Comparison of ENCODE assay signal across 21 mouse cellular contexts in genomic region chr8:12087192-12087800, GRCm38 (mm10).
DNase-seq lines count a peak whose midpoint lies in the region; ATAC-seq lines count a peak whose summit lies in the region.
"Had no signal": no experiment of that assay in that cellular context is flagged by ENCODE, and none has a peak within 500 bp of the region (broad histone marks: within the 10 kb centered on the region; RNA-seq: fewer than 3 reads in every experiment).

No protein-coding gene starts in this region.

- no peak overlapping the region for H3K9ac ChIP-seq in forebrain, embryonic 12.5 days
- no peak overlapping the region for H3K9ac ChIP-seq in forebrain, embryonic 11.5 days (ENCODE audit: low read length)
- H3K9ac ChIP-seq in midbrain, embryonic 13.5 days (replicated peaks) = no peak overlapping the region
- H3K9ac ChIP-seq in midbrain, embryonic 15.5 days = no peak overlapping the region
- no peak overlapping the region for H3K9ac ChIP-seq in midbrain, embryonic 14.5 days (replicated peaks; ENCODE audit: low read length)
- H3K9ac ChIP-seq: heart, embryonic 13.5 days; liver, postnatal 0 days had no signal

- H3K4me1 ChIP-seq in forebrain, embryonic 12.5 days = peaks cover 9% of the 10 kb centered on the region
- H3K4me1 ChIP-seq in forebrain, embryonic 11.5 days (replicated peaks; ENCODE audit: control insufficient read depth, insufficient read depth, low read length) = no peaks in the 10 kb centered on the region
- H3K4me1 ChIP-seq in midbrain, embryonic 13.5 days (replicated peaks) = peaks cover 6% of the 10 kb centered on the region
- H3K4me1 ChIP-seq in midbrain, embryonic 15.5 days = peaks cover 6% of the 10 kb centered on the region
- H3K4me1 ChIP-seq in midbrain, embryonic 14.5 days (ENCODE audit: control insufficient read depth, insufficient read depth, low read length) = no peaks in the 10 kb centered on the region
- H3K4me1 ChIP-seq: heart, embryonic 13.5 days had no signal

- H3K4me3 ChIP-seq in forebrain, embryonic 12.5 days (replicated peaks) = no peak overlapping the region
- H3K4me3 ChIP-seq in forebrain, embryonic 11.5 days (ENCODE audit: low read depth, low read length) = no peak overlapping the region
- H3K4me3 ChIP-seq in midbrain, embryonic 13.5 days (replicated peaks) = no peak overlapping the region
- H3K4me3 ChIP-seq in midbrain, embryonic 15.5 days = no peak overlapping the region
- H3K4me3 ChIP-seq in midbrain, embryonic 14.5 days (replicated peaks; ENCODE audit: low read depth, low read length) = no peak overlapping the region
- H3K4me3 ChIP-seq: heart, embryonic 13.5 days; limb, embryonic 10.5 days had no signal

- ATAC-seq in forebrain, embryonic 12.5 days (ENCODE audit: low FRiP score) = peak; percentile 81
- ATAC-seq in forebrain, embryonic 11.5 days (replicated peaks; ENCODE audit: low FRiP score) = no peak; the same call in 1 of the 2 replicates
- peak; percentile 63 for ATAC-seq in midbrain, embryonic 13.5 days
- ATAC-seq in midbrain, embryonic 15.5 days (replicated peaks) = no peak
- ATAC-seq in midbrain, embryonic 14.5 days (ENCODE audit: low FRiP score, low TSS enrichment) = no peak
- ATAC-seq: inflammation-experienced regulatory T-cells, adult 6 months; liver, postnatal 0 days had no signal

- H3K9me3 ChIP-seq in forebrain, embryonic 12.5 days = no peaks in the 10 kb centered on the region
- no peaks in the 10 kb centered on the region for H3K9me3 ChIP-seq in forebrain, embryonic 11.5 days (ENCODE audit: control insufficient read depth, low read length)
- no peaks in the 10 kb centered on the region for H3K9me3 ChIP-seq in midbrain, embryonic 13.5 days
- no peaks in the 10 kb centered on the region for H3K9me3 ChIP-seq in midbrain, embryonic 15.5 days
- no peaks in the 10 kb centered on the region for H3K9me3 ChIP-seq in midbrain, embryonic 14.5 days (ENCODE audit: control insufficient read depth, low read length)
- H3K9me3 ChIP-seq: heart, embryonic 13.5 days; limb, embryonic 10.5 days had no signal

- DNase-seq in forebrain, embryonic 11.5 days (ENCODE audit: low spot score) = no peak
- peak; percentile 41 for DNase-seq in midbrain, embryonic 14.5 days
- no peak for DNase-seq in urinary bladder, postnatal 10 days (ENCODE audit: low spot score)
- DNase-seq in layer of hippocampus, postnatal 10 days (ENCODE audit: low spot score in 2 of 2) = no peak
- DNase-seq: adrenal gland, postnatal 14 days; cerebellum, adult 11 months; cerebellum, postnatal 14 days; embryo, embryonic 11 days; kidney, adult 2 months; kidney, postnatal 10 days; layer of hippocampus, postnatal 36 days; liver, postnatal 0 days; lung, postnatal 14 days; spleen, adult 18-20 months; thymus, postnatal 36 days had no signal

- peaks cover 24% of the 10 kb centered on the region for H3K27me3 ChIP-seq in forebrain, embryonic 12.5 days
- no peaks in the 10 kb centered on the region; the same call in 1 of the 2 replicates for H3K27me3 ChIP-seq in forebrain, embryonic 11.5 days (ENCODE audit: control insufficient read depth, insufficient read depth, low read length)
- H3K27me3 ChIP-seq in midbrain, embryonic 13.5 days = peaks cover 22% of the 10 kb centered on the region
- H3K27me3 ChIP-seq in midbrain, embryonic 15.5 days (replicated peaks) = no peaks in the 10 kb centered on the region
- no peaks in the 10 kb centered on the region for H3K27me3 ChIP-seq in midbrain, embryonic 14.5 days (ENCODE audit: control insufficient read depth, insufficient read depth, low read length)
- H3K27me3 ChIP-seq: heart, embryonic 13.5 days had no signal

- no peak overlapping the region for H3K4me2 ChIP-seq in forebrain, embryonic 12.5 days
- no peak overlapping the region for H3K4me2 ChIP-seq in forebrain, embryonic 11.5 days (ENCODE audit: low read depth, low read length, severe bottlenecking)
- no peak overlapping the region for H3K4me2 ChIP-seq in midbrain, embryonic 13.5 days (replicated peaks)
- no peak overlapping the region for H3K4me2 ChIP-seq in midbrain, embryonic 15.5 days
- H3K4me2 ChIP-seq in midbrain, embryonic 14.5 days (ENCODE audit: low read length) = no peak overlapping the region
- H3K4me2 ChIP-seq: heart, embryonic 13.5 days had no signal

- no peak overlapping the region for H3K27ac ChIP-seq in forebrain, embryonic 12.5 days
- H3K27ac ChIP-seq in forebrain, embryonic 11.5 days (ENCODE audit: low read depth, low read length) = no peak overlapping the region
- no peak overlapping the region for H3K27ac ChIP-seq in midbrain, embryonic 13.5 days
- no peak overlapping the region for H3K27ac ChIP-seq in midbrain, embryonic 15.5 days
- no peak overlapping the region for H3K27ac ChIP-seq in midbrain, embryonic 14.5 days (replicated peaks; ENCODE audit: low read depth, low read length)
- H3K27ac ChIP-seq: heart, embryonic 13.5 days; limb, embryonic 10.5 days had no signal

- WGBS in forebrain, embryonic 12.5 days = 32% methylated on average over 10 of the region's 10 CpGs
- 34% methylated on average over 10 of the region's 10 CpGs for WGBS in forebrain, embryonic 11.5 days
- 45% methylated on average over 10 of the region's 10 CpGs for WGBS in midbrain, embryonic 13.5 days
- WGBS in midbrain, embryonic 15.5 days = 39% methylated on average over 10 of the region's 10 CpGs
- WGBS in midbrain, embryonic 14.5 days = 38% methylated on average over 10 of the region's 10 CpGs

- no peaks in the 10 kb centered on the region for H3K36me3 ChIP-seq in forebrain, embryonic 12.5 days (replicated peaks)
- no peaks in the 10 kb centered on the region for H3K36me3 ChIP-seq in forebrain, embryonic 11.5 days (ENCODE audit: control insufficient read depth, insufficient read depth, low read length)
- H3K36me3 ChIP-seq in midbrain, embryonic 13.5 days = no peaks in the 10 kb centered on the region
- no peaks in the 10 kb centered on the region for H3K36me3 ChIP-seq in midbrain, embryonic 15.5 days (replicated peaks)
- H3K36me3 ChIP-seq in midbrain, embryonic 14.5 days (ENCODE audit: control insufficient read depth, insufficient read depth, low read length) = no peaks in the 10 kb centered on the region
- H3K36me3 ChIP-seq: heart, embryonic 13.5 days; limb, embryonic 10.5 days had no signal

Comparison
In these comparisons a context has a peak if more than half of its experiments do, and no peak if none do; other contexts are left out.
1. ATAC-seq: peak in forebrain, embryonic 12.5 days (single experiment) and midbrain, embryonic 13.5 days (single experiment); none in forebrain, embryonic 11.5 days (single experiment), midbrain, embryonic 15.5 days (single experiment) and midbrain, embryonic 14.5 days (single experiment).